Mouse (Mus musculus) liver, embryonic 14.5 days (tissue): ENCODE results near the gene Esm1.

ENCODE experiments used
- CTCF ChIP-seq: IDR thresholded peaks from 2 replicates; pipeline ENCODE4 v1.5.1; 2016; ENCODE audit warnings: antibody characterized with exemption, low read depth, control low read depth
- EP300 ChIP-seq: IDR thresholded peaks from 2 replicates; pipeline ENCODE4 v1.6.1; 2016; ENCODE audit warnings: antibody characterized with exemption, low read depth

- TF ChIP-seq CTCF, result no peak
- no peak for TF ChIP-seq EP300
Observed at GRCm38 (mm10) chr13:113213865-113214264, 4.4 kb downstream of the Esm1 start.
